Mouse (Mus musculus): Measurements from ENCODE around the gene BC024978.

GRCm38 (mm10) chr7:27158171-27158570 lies 37.4 kb upstream of the BC024978 start:
- TF ChIP-seq CTCF (IDR thresholded peaks at IDR 0.05; ENCODE audit: low read depth, low read length): no peak
- TF ChIP-seq GATA1 (IDR thresholded peaks at IDR 0.05; ENCODE audit: borderline replicate concordance, low read length): no peak
- no peak for TF ChIP-seq TAL1 (conservative IDR thresholded peaks at IDR 0.05; ENCODE audit: low read depth, low read length)

Measured in G1E (cell line).